Mouse (Mus musculus) retina, adult 2 months (tissue): ENCODE measurements around the gene Adra1d.

Experiments used
- DNase-seq: peaks from one replicate; pipeline ENCODE4 v3.0.0-alpha.2; 2012; ENCODE audit warnings: low read depth, low spot score

Gene Adra1d

DNA sequence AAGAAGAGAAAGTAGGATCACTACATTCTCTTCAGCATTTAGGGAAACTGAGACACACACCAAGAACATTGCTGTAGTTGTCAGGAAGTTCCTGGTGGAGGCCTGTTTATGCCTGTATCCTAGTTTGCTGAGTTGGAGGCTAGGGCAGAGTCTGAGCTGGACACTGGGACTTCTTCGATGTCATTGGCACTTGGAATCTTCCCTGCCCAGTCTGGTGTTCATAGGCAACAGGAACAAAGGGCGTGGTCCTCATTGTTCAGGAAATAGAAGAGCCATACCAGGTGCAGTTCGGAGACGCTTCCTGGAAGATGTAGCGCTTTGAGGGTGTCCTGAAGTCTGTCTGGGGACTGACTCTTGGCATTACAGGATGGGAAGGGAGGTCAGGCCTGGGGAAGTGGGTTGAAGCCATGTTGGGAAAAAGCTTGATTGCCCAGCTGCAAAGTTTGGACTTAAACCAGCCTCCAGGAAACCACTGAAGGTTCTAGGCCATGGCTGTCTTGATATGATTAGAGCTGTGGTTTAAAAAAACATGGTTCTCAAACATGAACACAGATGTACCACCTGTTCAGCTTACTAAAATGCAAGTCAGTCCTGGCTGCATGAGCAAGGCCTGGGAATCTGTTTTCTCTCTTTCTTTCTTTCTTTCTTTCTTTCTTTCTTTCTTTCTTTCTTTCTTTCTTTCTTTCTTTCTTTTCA, 65.8 kb downstream of the Adra1d start:
- no peak for DNase-seq
